Mouse (Mus musculus) forebrain, embryonic 12.5 days (tissue): ENCODE measurements around the gene Sppl2b. TPM values are rescaled to one million over a fixed set of nuclear protein-coding genes. Genes with fewer than 3 reads are reported as not detected.

ENCODE experiments used
- ATAC-seq: fragments of 200-750 bp; cut with Nextera tagmentation; 2 replicates; pipeline ENCODE4 v1.8.0; 2017; ENCODE audit warnings: moderate TSS enrichment; ENCODE audit not compliant: low FRiP score
- H3K27ac ChIP-seq: fragments of 300-500 bp; sonication (generic); 2 replicates; pipeline ENCODE4 v1.5.1; 2016; ENCODE audit warnings: mild to moderate bottlenecking
- H3K27me3 ChIP-seq: fragments of 300-500 bp; sonication (generic); 2 replicates; pipeline ENCODE4 v1.6.1; 2016; ENCODE audit warnings: mild to moderate bottlenecking
- H3K36me3 ChIP-seq: fragments of 300-500 bp; sonication (generic); replicated peaks from 2 replicates; pipeline ENCODE4 v1.6.1; 2016; ENCODE audit warnings: mild to moderate bottlenecking
- H3K4me1 ChIP-seq: fragments of 300-500 bp; sonication (generic); 2 replicates; pipeline ENCODE4 v1.6.1; 2016
- H3K4me2 ChIP-seq: fragments of 300-500 bp; sonication (generic); 2 replicates; pipeline ENCODE4 v1.6.1; 2016; ENCODE audit warnings: mild to moderate bottlenecking, moderate library complexity
- H3K4me3 ChIP-seq: fragments of 300-500 bp; sonication (generic); replicated peaks from 2 replicates; pipeline ENCODE4 v1.5.1; 2016; ENCODE audit warnings: mild to moderate bottlenecking
- H3K9ac ChIP-seq: fragments of 300-500 bp; sonication (generic); 2 replicates; pipeline ENCODE4 v1.6.1; 2016; ENCODE audit warnings: mild to moderate bottlenecking
- H3K9me3 ChIP-seq: fragments of 300-500 bp; sonication (generic); 2 replicates; pipeline ENCODE4 v1.6.1; 2016
- WGBS: fragments of 180-500 bp; shearing (Covaris S2); methylation state at CpG from one replicate; pipeline ENCODE4 v1.1.7; 2016; 5-methylcytosine and 5-hydroxymethylcytosine counted together
- polyA plus RNA-seq: library from polyadenylated mRNA; unstranded; fragments of >200 nt; fragmentation: Nextera tagmentation; extraction: Ambion mirVana; gene quantifications from 2 replicates; pipeline ENCODE4 v1.2.1, GENCODE M21; 2016

Gene Sppl2b
- 43.3 and 44.0 TPM in 2 replicates for polyA plus RNA-seq

- H3K36me3 ChIP-seq, result peaks cover 32% of the 10 kb centered on the region
These were observed at the start of gene Sppl2b, which contains the start of gene Lsm7 for GRCm38 (mm10) chr10:80854913-80855748. TSS of gene Sppl2b (plus strand) at chr10:80855275. TSS of gene Lsm7 (minus strand) at chr10:80855209.

DNA sequence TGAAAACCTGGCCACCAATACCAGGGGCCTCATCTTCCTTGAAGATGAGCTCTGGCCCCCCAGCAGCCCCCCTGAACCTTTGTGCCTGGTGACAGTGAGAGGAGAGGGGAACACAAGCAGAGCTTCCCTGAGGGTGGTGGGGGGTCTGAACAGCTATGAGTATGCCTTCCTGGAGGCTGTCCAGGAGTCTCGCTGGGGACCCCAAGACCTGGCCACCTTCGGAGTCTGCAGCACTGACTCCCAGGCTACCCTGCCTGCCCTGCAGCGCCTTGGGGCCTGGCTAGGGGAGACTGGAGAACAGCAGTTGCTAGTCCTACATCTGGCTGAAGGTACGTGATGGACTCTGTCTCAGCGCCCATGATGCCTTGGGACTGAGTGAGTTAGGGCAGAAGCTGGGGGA lies 49.8 kb upstream of the Sppl2b start:
- Histone ChIP-seq H3K27ac (no peak overlapping the region), H3K36me3 (peaks cover 57% of the 10 kb centered on the region)

More at GRCm38 (mm10) chr10:80854913-80855748, at the start of gene Sppl2b, which contains the start of gene Lsm7:
- Histone ChIP-seq H3K27ac (peak within 1 kb of the TSS; percentile 66), H3K4me3 (peak within 1 kb of the TSS; percentile 90), H3K27me3 (no peaks in the 10 kb centered on the region), H3K9ac (peak within 1 kb of the TSS; percentile 90), H3K4me1 (peaks cover 44% of the 10 kb centered on the region), H3K9me3 (no peaks in the 10 kb centered on the region), H3K4me2 (peak within 1 kb of the TSS; percentile 99)
- peak; percentile 86 for ATAC-seq
- under 1% methylated on average over 81 of the region's 81 CpGs for WGBS

DNA sequence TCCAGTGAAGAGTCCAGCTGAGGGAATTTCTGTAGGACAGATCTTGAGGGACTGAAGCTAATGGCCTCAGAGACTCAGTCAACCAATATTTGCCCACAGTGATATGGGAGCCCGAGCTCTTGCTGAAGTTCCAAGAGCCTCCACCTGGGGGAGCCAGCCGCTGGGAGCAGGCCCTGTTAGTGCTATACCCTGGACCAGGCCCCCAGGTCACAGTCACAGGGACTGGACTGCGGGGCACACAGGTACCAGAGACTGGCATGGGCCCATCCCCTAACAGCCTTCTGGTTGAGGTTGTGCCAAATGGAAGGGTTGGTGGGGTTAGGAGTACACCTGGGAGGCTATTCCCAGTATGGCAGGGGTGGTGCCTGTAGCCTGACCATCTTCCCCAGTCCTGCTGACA lies 49.1 kb upstream of the Sppl2b start:
- Histone ChIP-seq H3K4me1 (peaks cover 47% of the 10 kb centered on the region), H3K4me2 (no peak overlapping the region), H3K4me3 (no peak overlapping the region)

More for the DNA sequence above, 49.8 kb upstream of the Sppl2b start:
- H3K9me3 ChIP-seq, result no peaks in the 10 kb centered on the region
- H3K9ac ChIP-seq, result no peak overlapping the region
- H3K27me3 ChIP-seq, result peaks cover 47% of the 10 kb centered on the region
- peaks cover 50% of the 10 kb centered on the region for H3K4me1 ChIP-seq
- H3K4me2 ChIP-seq, result no peak overlapping the region
- WGBS, result 81% methylated on average over 5 of the region's 5 CpGs
- no peak for ATAC-seq
- no peak overlapping the region for H3K4me3 ChIP-seq

GRCm38 (mm10) chr10:80806341-80807056 lies 48.6 kb upstream of the Sppl2b start:
- H3K4me3 ChIP-seq, result peak overlapping the region; percentile 52
- peak overlapping the region; percentile 66 for H3K9ac ChIP-seq
- peaks cover 45% of the 10 kb centered on the region for H3K36me3 ChIP-seq
- ATAC-seq, result peak; percentile 13; the same call in 1 of the 2 replicates
- peaks cover 47% of the 10 kb centered on the region for H3K4me1 ChIP-seq
- peaks cover 57% of the 10 kb centered on the region for H3K27me3 ChIP-seq
- WGBS, result 44% methylated on average over 34 of the region's 34 CpGs
- H3K27ac ChIP-seq, result peak overlapping the region; percentile 75
- peak overlapping the region; percentile 95 for H3K4me2 ChIP-seq
- H3K9me3 ChIP-seq, result no peaks in the 10 kb centered on the region

More for the DNA sequence above, 49.1 kb upstream of the Sppl2b start:
- Histone ChIP-seq H3K27me3 (peaks cover 53% of the 10 kb centered on the region), H3K36me3 (peaks cover 51% of the 10 kb centered on the region), H3K27ac (no peak overlapping the region), H3K9ac (peak overlapping the region; percentile 13; the same call in 1 of the 2 replicates), H3K9me3 (no peaks in the 10 kb centered on the region)
- 25% methylated on average over 3 of the region's 3 CpGs for WGBS
- peak; percentile 32 for ATAC-seq

DNA sequence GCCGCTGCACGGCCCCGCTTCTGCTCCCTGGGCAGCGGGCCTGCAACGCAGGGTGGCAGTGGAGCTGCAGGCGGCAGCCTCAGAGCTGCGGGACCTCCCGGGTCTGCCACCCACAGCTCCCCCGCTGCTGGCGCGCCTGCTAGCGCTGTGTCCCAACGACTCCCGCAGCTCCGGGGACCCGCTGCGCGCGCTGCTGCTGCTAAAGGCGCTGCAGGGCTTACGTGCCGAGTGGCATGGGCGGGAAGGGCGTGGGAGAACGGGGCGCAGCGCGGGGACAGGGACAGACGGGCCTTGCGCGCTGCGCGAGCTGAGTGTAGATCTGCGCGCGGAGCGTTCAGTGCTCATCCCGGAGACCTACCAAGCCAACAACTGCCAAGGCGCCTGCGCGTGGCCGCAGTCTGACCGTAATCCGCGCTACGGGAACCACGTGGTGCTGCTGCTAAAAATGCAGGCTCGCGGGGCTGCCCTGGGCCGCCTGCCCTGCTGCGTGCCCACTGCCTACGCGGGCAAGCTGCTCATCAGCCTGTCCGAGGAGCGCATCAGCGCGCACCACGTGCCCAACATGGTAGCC lies 47.9 kb upstream of the Sppl2b start:
- peak; percentile 85 for ATAC-seq
- peaks cover 38% of the 10 kb centered on the region for H3K36me3 ChIP-seq
- peak overlapping the region; percentile 75 for H3K27ac ChIP-seq
- peak overlapping the region; percentile 52 for H3K4me3 ChIP-seq
- peaks cover 47% of the 10 kb centered on the region for H3K4me1 ChIP-seq
- H3K9me3 ChIP-seq, result no peaks in the 10 kb centered on the region
- WGBS, result 1% methylated on average over 55 of the region's 58 CpGs
- peak overlapping the region; percentile 66 for H3K9ac ChIP-seq
- H3K27me3 ChIP-seq, result peaks cover 57% of the 10 kb centered on the region
- peak overlapping the region; percentile 95 for H3K4me2 ChIP-seq

- Histone ChIP-seq H3K4me1 (peaks cover 47% of the 10 kb centered on the region), H3K4me2 (peak overlapping the region; percentile 31), H3K27me3 (peaks cover 67% of the 10 kb centered on the region), H3K27ac (no peak overlapping the region), H3K9me3 (no peaks in the 10 kb centered on the region), H3K36me3 (peaks cover 26% of the 10 kb centered on the region), H3K9ac (peak overlapping the region; percentile 31), H3K4me3 (peak overlapping the region; percentile 3; the same call in 1 of the 2 replicates)
- ATAC-seq, result no peak
- 13% methylated on average over 40 of the region's 40 CpGs for WGBS
These were observed 46.7 kb upstream of the Sppl2b start for GRCm38 (mm10) chr10:80808099-80808984.

GRCm38 (mm10) chr10:80808985-80809632 lies 46.0 kb upstream of the Sppl2b start:
- no peak for ATAC-seq
- H3K27ac ChIP-seq, result no peak overlapping the region
- WGBS, result 8% methylated on average over 18 of the region's 18 CpGs
- H3K27me3 ChIP-seq, result peaks cover 70% of the 10 kb centered on the region
- peak overlapping the region; percentile 31; the same call in 1 of the 2 replicates for H3K9ac ChIP-seq
- no peaks in the 10 kb centered on the region for H3K9me3 ChIP-seq
- H3K4me3 ChIP-seq, result peak overlapping the region; percentile 3; the same call in 1 of the 2 replicates
- H3K4me1 ChIP-seq, result peaks cover 47% of the 10 kb centered on the region
- H3K36me3 ChIP-seq, result peaks cover 19% of the 10 kb centered on the region
- peak overlapping the region; percentile 31 for H3K4me2 ChIP-seq

DNA sequence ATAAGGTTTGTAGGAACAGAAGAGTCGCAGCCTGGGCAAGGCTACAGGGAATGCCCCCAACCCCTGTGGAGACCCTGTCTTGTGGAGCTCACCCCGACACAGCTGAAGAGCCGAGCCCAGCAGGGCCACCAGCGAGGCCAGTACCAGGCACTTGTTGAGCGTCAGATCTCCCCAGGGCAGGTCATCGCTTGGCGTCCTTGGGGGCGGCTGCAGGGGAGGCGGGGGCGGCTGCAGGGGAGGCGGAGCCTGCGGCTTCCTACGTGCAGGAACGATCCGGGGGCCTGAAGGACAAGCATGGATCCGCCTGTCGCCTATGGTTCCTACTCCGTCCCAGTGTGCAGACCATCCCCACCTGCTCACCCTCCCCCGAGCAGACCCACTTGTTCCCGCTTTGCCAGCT lies 45.0 kb upstream of the Sppl2b start:
- Histone ChIP-seq H3K9ac (peak overlapping the region; percentile 21; the same call in 1 of the 2 replicates), H3K36me3 (peaks cover 9% of the 10 kb centered on the region), H3K4me2 (peak overlapping the region; percentile 31; the same call in 1 of the 2 replicates), H3K4me1 (peaks cover 47% of the 10 kb centered on the region), H3K27me3 (peaks cover 70% of the 10 kb centered on the region), H3K9me3 (no peaks in the 10 kb centered on the region), H3K27ac (no peak overlapping the region), H3K4me3 (peak overlapping the region; percentile 16; the same call in 1 of the 2 replicates)
- 6% methylated on average over 20 of the region's 20 CpGs for WGBS
- ATAC-seq, result no peak

DNA sequence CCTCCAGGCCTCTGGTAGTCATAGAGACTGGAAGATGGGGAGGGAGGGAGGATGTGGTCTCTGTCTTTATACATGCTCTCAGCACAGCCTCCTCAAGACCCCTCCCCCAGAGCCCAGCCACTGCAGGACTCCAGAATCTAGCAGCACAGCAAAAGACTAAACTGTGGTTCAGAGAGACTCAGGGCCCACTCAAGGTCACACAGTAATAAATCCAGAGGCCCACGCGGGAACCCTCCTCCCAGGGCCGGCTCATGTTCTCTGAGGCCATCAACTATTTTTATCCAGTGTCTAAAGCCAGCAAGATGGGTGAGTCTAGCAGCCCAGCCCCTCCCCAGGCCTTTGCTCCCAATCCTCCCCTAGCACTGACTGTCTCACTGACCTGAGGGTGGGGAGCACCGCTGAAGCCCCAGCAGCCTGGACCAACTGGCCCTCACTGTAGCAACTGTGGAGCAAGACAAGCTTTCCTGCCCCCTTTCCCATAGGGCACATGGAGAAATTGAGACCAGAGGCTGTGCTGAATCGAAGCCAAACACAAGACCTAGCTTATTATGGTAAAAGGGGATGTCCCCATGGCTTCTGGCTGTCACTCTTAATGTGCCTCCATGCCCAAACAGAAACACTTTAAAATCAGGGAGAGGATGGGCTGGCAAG lies 42.6 kb upstream of the Sppl2b start:
- Histone ChIP-seq H3K36me3 (no peaks in the 10 kb centered on the region), H3K9me3 (no peaks in the 10 kb centered on the region), H3K4me2 (no peak overlapping the region), H3K4me3 (no peak overlapping the region), H3K27me3 (peaks cover 51% of the 10 kb centered on the region), H3K4me1 (peaks cover 26% of the 10 kb centered on the region), H3K9ac (no peak overlapping the region), H3K27ac (no peak overlapping the region)
- WGBS, result 64% methylated on average over 5 of the region's 5 CpGs
- ATAC-seq, result no peak

DNA sequence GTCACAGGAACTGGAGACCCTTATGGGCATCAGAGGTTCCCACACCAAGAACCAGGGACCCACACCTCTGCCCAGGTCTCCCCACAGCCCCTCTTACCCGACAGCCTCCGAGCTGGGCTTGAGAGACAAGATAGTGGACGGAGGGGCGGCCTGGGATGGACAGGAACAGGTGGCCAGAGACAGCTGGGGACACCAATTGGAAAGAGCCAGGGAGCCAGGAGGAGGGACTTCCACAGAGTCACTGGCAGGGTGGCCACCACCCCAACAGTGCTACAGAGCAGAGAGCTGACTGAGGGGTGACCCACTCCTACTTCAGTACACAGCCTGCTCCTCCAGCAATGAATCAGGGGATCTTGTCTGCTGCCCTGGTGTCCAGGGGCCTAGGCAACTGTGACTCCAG lies 41.7 kb upstream of the Sppl2b start, which contains the start of gene Jsrp1:
Gene Jsrp1 (minus strand): TSS at position 133 of the 400 bp plus-strand sequence.
- Histone ChIP-seq H3K4me1 (peaks cover 17% of the 10 kb centered on the region), H3K27ac (no peak within 1 kb of the TSS), H3K4me3 (no peak within 1 kb of the TSS), H3K9me3 (no peaks in the 10 kb centered on the region), H3K27me3 (peaks cover 42% of the 10 kb centered on the region), H3K9ac (no peak within 1 kb of the TSS), H3K4me2 (no peak within 1 kb of the TSS), H3K36me3 (no peaks in the 10 kb centered on the region)
- no peak for ATAC-seq
- 68% methylated on average over 4 of the region's 4 CpGs for WGBS
